Mouse (Mus musculus) heart, adult 2 months (tissue): Measurements from ENCODE around the gene Paxbp1. TPM values are rescaled to one million over a fixed set of nuclear protein-coding genes. Genes with fewer than 3 reads are reported as not detected.
A peak's percentile ranks its signal among the peaks of the same experiment; 100 is the strongest.

Experiments used
- DNase-seq, 2 experiments: peaks; one replicate each; pipeline ENCODE4 v3.0.0; 2021
- H3K27ac ChIP-seq: fragments of 200-600 bp; 2 replicates; pipeline ENCODE4 v1.8.1; 2022
- H3K27me3 ChIP-seq: fragments of 200-500 bp; 2 replicates; pipeline ENCODE4 v1.6.1; 2012; ENCODE audit warnings: mild to moderate bottlenecking, low read length, inconsistent platforms, mixed read lengths; ENCODE audit not compliant: control insufficient read depth, insufficient read depth
- H3K36me3 ChIP-seq: fragments of 200-500 bp; 2 replicates; pipeline ENCODE4 v1.6.1; 2012; ENCODE audit warnings: low read length, inconsistent platforms; ENCODE audit not compliant: control insufficient read depth, insufficient read depth
- H3K4me1 ChIP-seq: fragments of 200-500 bp; 2 replicates; pipeline ENCODE4 v1.6.1; 2011; ENCODE audit warnings: low read length; ENCODE audit not compliant: control insufficient read depth, insufficient read depth
- H3K4me3 ChIP-seq: fragments of 200-600 bp; 2 replicates; pipeline ENCODE4 v1.8.1; 2022
- H3K79me2 ChIP-seq: fragments of 200-500 bp; replicated peaks from 2 replicates; pipeline ENCODE4 v1.6.1; 2012; ENCODE audit warnings: mild to moderate bottlenecking, inconsistent platforms, low read length, moderate library complexity, mixed read lengths; ENCODE audit not compliant: control insufficient read depth, insufficient read depth
- H3K9ac ChIP-seq: fragments of 200-500 bp; 2 replicates; pipeline ENCODE4 v1.6.1; 2012; ENCODE audit warnings: low read depth, mild to moderate bottlenecking, control low read depth, inconsistent platforms, low read length, mixed read lengths
- CTCF ChIP-seq: fragments of 200-600 bp; IDR thresholded peaks from 2 replicates; pipeline ENCODE4 v1.8.1; 2022; ENCODE audit warnings: antibody characterized with exemption, mild to moderate bottlenecking, moderate library complexity
- EP300 ChIP-seq: fragments of 200-500 bp; IDR thresholded peaks from 2 replicates; pipeline ENCODE4 v1.6.1; 2011; ENCODE audit warnings: low read depth, low read length, control low read depth; ENCODE audit not compliant: insufficient read depth
- POLR2A ChIP-seq: fragments of 200-500 bp; IDR thresholded peaks from 2 replicates; pipeline ENCODE4 v1.6.1; 2011; ENCODE audit warnings: mild to moderate bottlenecking, low read depth, low read length, control low read depth; ENCODE audit not compliant: insufficient read depth
- WGBS: fragments of 180-500 bp; shearing (Covaris S2); methylation state at CpG from one replicate; pipeline ENCODE4 v1.1.7; 2018; 5-methylcytosine and 5-hydroxymethylcytosine counted together
- intact Hi-C: fragments of 180-260 bp; cut with DNase I; formaldehyde crosslinking; loops from one replicate; pipeline ENCODE4 v1.15.1; 2025
- polyA plus RNA-seq: library from polyadenylated mRNA; depleted of rRNA; stranded (reverse); fragments of >200 nt; gene quantifications from 2 replicates; pipeline ENCODE4 v1.2.3, GENCODE M21; 2012
- total RNA-seq, 2 experiments: library from RNA; stranded (reverse); gene quantifications; 2 replicates each; pipeline ENCODE4 v1.2.3; 2021

Gene Paxbp1
- total and polyA plus RNA-seq, 3 experiments, result 10.2 to 12.0 (median 11.6) TPM

DNA sequence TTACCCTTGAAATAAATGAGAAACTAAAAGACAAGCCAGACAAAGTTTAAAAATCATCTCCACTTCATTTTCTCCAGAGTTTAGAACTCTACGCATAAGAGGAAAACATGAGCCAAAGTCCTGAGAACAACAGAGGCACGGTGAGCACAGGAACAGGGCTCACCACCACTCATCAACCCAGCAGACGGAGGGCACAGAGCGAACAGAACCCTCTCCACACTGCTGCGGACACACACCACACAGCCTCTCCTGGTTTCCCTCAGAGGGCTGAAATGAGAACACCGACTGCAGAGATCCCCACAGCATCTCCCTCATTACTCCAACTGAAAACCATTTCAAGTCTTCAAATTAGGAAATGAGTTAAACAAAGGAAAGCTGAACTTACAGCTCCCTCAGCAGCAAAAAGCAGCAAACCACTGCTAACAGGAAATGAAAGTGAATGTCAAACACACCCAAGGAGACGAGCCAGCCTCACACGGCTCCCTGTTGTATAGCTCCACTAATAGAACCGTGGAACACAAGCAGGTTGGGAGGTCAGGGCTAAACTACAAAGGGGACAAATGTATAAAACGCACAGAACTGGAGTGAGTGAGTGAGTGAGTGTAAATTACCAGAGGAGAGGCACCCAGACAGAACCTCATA lies 23.4 kb downstream of the Paxbp1 start:
- intact Hi-C loops, result no loop called here
- Histone ChIP-seq H3K4me3 (no peak overlapping the region), H3K27me3 (no peaks in the 10 kb centered on the region), H3K27ac (no peak overlapping the region), H3K4me1 (no peaks in the 10 kb centered on the region), H3K36me3 (peaks cover 7% of the 10 kb centered on the region), H3K9ac (no peak overlapping the region), H3K79me2 (no peaks in the 10 kb centered on the region)
- no peak for DNase-seq
- 77% methylated on average over 10 of the region's 10 CpGs for WGBS
- TF ChIP-seq POLR2A (no peak), EP300 (no peak), CTCF (no peak)

DNA sequence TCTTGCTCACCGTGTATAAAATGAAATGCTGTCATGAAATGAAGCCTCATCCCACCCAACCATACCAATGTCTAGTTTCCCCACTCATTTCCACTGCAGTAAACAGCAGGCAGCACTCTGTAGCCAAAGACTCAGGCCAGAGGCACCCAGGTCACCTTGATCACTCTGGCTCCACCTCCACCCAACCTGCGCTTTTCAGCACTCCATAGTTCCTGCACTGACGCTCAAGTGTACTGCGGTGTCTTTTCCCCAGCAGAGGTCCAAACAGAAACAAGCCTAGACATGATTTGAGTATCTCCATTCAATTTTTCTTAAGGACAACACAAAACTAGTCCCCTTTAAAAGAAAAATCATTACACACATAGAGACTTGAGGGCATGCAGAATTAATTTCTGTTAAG lies 24.9 kb downstream of the Paxbp1 start:
- peaks cover 7% of the 10 kb centered on the region for H3K36me3 ChIP-seq

DNA sequence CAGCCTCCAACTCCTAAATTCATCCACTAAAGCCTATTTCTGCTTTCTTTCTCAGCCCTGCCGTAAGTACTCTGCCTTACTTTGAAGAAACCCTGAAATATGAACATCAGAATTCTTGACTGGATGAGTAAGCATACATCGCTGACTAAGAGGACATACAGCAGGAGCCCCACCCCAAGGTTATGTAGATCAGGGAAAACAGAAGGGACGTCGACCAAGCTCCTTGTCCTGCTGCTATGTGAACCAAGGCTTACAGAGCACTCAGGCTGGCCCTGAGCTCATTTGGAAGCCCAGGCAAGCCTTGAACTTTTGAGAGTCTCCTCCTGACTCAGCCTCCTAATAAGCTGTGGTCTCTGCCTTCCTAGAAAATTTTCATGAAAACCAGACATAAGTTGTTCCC lies 28.6 kb downstream of the Paxbp1 start:
- H3K27me3 ChIP-seq, result no peaks in the 10 kb centered on the region
- intact Hi-C loops, result no loop called here
- whole genome bisulfite sequencing, result 84% methylated on average over 4 of the region's 4 CpGs
- DNase-seq, result no peak
- no peak overlapping the region for H3K9ac ChIP-seq
- no peak overlapping the region for H3K27ac ChIP-seq
- H3K36me3 ChIP-seq, result peaks cover 7% of the 10 kb centered on the region
- no peak overlapping the region for H3K4me3 ChIP-seq
- H3K79me2 ChIP-seq, result no peaks in the 10 kb centered on the region
- TF ChIP-seq POLR2A, result no peak
- TF ChIP-seq CTCF, result no peak
- no peak for TF ChIP-seq EP300
- H3K4me1 ChIP-seq, result no peaks in the 10 kb centered on the region

More for the DNA sequence above, 24.9 kb downstream of the Paxbp1 start:
- Histone ChIP-seq H3K9ac (no peak overlapping the region), H3K4me1 (no peaks in the 10 kb centered on the region), H3K79me2 (no peaks in the 10 kb centered on the region), H3K4me3 (no peak overlapping the region), H3K27ac (no peak overlapping the region), H3K27me3 (no peaks in the 10 kb centered on the region)
- intact Hi-C loops, result no loop called here
- DNase-seq, result no peak
- WGBS, result 84% methylated on average over 4 of the region's 4 CpGs
- TF ChIP-seq POLR2A, result no peak
- TF ChIP-seq EP300, result no peak
- TF ChIP-seq CTCF, result no peak

DNA sequence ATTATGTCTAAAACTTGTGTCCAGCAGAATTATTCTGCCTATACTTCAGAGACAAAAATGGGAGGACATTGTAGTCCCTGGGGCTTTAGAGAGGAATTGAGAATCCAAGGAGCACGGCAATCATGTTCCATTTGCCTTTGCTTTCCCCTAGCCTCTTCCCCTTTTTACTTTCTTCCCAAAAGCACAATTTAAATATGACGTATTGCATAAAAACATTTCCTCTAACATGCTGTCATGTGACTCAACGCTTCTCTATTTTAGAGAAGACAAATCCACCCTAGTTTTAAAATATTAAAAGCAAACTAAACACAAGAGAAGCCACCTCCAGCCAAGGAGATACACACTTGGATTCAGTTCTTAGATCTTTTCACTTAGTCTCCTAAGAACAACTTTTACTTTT lies 32.5 kb downstream of the Paxbp1 start:
- H3K4me1 ChIP-seq, result peaks cover 3% of the 10 kb centered on the region; the same call in 1 of the 2 replicates
- DNase-seq, result no peak
- no peak; the same call in 1 of the 2 replicates for TF ChIP-seq POLR2A
- TF ChIP-seq CTCF, result no peak
- no peak for TF ChIP-seq EP300
- H3K36me3 ChIP-seq, result no peaks in the 10 kb centered on the region
- peak overlapping the region; percentile 99 for H3K4me3 ChIP-seq
- intact Hi-C loops, result loop anchor here (1.0 to 5.0 kb wide), 2 partner anchors 31 to 75 kb away; partner anchors contain the start of gene Cfap298
- peak overlapping the region; percentile 94 for H3K27ac ChIP-seq
- 16% methylated on average over 3 of the region's 3 CpGs for WGBS
- H3K9ac ChIP-seq, result no peak overlapping the region
- no peaks in the 10 kb centered on the region for H3K27me3 ChIP-seq
- H3K79me2 ChIP-seq, result peaks cover 2% of the 10 kb centered on the region

DNA sequence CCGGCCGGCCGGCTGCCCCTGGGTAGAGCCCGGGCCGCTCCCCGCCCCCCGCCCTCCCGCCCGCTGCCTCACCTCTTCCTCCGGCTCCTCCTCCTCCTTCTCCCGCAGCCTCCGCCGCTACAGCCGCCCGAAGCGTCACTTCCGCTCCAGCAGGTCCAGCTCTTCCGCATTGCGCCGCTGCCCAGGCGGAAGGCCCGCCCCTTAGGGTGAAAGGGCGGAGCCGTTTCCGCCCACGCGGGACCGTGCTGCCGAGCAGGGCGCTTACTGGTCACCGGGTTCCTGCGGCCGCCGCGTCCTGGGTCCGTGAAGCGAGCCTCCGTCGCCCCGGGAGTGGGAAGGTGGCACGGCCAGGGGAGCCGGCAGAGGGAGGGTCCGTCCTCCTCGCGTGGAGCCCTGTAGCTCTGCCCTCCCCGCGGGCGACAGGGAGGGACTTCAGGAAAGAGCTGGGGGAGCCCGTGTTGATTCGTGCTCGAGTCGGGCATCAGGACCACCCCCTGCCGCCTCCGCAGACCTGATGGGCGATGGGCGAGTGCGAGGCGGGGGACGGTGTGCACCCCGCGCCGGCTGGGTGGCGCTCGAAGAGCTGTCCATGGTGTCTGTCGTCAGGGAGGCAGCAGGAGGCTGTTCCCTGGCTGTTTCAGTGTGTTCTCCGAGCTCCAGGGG lies 33.2 kb downstream of the Paxbp1 start, which contains the start of gene Synj1:
Gene Synj1, minus strand, starts transcription at position 288 of the 663 bp plus-strand sequence.
- H3K79me2 ChIP-seq, result peaks cover 2% of the 10 kb centered on the region
- intact Hi-C loops, result loop anchor here (1.0 to 5.0 kb wide), 2 partner anchors 32 to 74 kb away; partner anchors contain the start of gene Cfap298
- DNase-seq, result peak; percentile 93 to 95
- WGBS, result under 1% methylated on average over 66 of the region's 66 CpGs
- peaks cover 3% of the 10 kb centered on the region; the same call in 1 of the 2 replicates for H3K4me1 ChIP-seq
- TF ChIP-seq POLR2A (peak; percentile 70), CTCF (no peak), EP300 (peak; percentile 42; the same call in 1 of the 2 replicates)
- peak within 1 kb of the TSS; percentile 94 for H3K27ac ChIP-seq
- peak within 1 kb of the TSS; percentile 94 for H3K9ac ChIP-seq
- no peaks in the 10 kb centered on the region for H3K36me3 ChIP-seq
- H3K27me3 ChIP-seq, result no peaks in the 10 kb centered on the region
- peak within 1 kb of the TSS; percentile 99 for H3K4me3 ChIP-seq
